11 mouse cellular contexts compared by ENCODE assay signal in genomic region chr4:32508572-32508971, GRCm38 (mm10).
A peak's percentile ranks its signal among the peaks of the same experiment; 100 is the strongest.
DNase-seq lines count a peak whose midpoint lies in the region; ATAC-seq and TF ChIP-seq lines count a peak whose summit lies in the region.
"Had no signal": no experiment of that assay in that cellular context is flagged by ENCODE, and none has a peak within 500 bp of the region (broad histone marks: within the 10 kb centered on the region; RNA-seq: fewer than 3 reads in every experiment).

No protein-coding gene starts in this region.

- no peaks in the 10 kb centered on the region for H3K27me3 ChIP-seq in heart, embryonic 13.5 days (replicated peaks)
- no peaks in the 10 kb centered on the region for H3K27me3 ChIP-seq in hindbrain, postnatal 0 days (ENCODE audit: insufficient read depth, low read length)

- intact Hi-C loops in heart, postnatal 25 days (cut with DNase I) = loop anchor here (5.0 kb wide), 1 partner anchor 171 kb away; no protein-coding TSS in a partner anchor

- ATAC-seq in heart, embryonic 13.5 days (ENCODE audit: extremely low read depth, insufficient number of reproducible peaks, low FRiP score, low TSS enrichment) = no peak
- ATAC-seq in hindbrain, postnatal 0 days = 0 out of 2 replicates have a peak, but pooled peaks have one; percentile 34

- no peaks in the 10 kb centered on the region for H3K9me3 ChIP-seq in heart, embryonic 13.5 days
- H3K9me3 ChIP-seq in hindbrain, postnatal 0 days (ENCODE audit: low read length) = no peaks in the 10 kb centered on the region

- no peak overlapping the region for H3K4me3 ChIP-seq in heart, embryonic 13.5 days
- no peak overlapping the region for H3K4me3 ChIP-seq in hindbrain, postnatal 0 days (ENCODE audit: low read length)
- H3K4me3 ChIP-seq: myocyte had no signal

- no peak for DNase-seq in heart, postnatal 25 days (ENCODE audit: low spot score)
- peak; percentile 47 for DNase-seq in Muller cell, postnatal 12 days (ENCODE audit: inconsistent ontology term)
- peak; percentile 76 for DNase-seq in fat pad, adult 2 months (ENCODE audit: extremely low read depth, low read depth, low spot score)
- DNase-seq in hindbrain, postnatal 0 days (ENCODE audit: low spot score) = peak; percentile 49
- no peak for DNase-seq in B cell, adult 2 months
- DNase-seq in gastrocnemius, postnatal 10 days = no peak
- DNase-seq in right cerebral cortex, postnatal 4 days = no peak
- DNase-seq: thymus, postnatal 4 days had no signal

- peak overlapping the region; percentile 35; the same call in 1 of the 2 replicates for H3K4me2 ChIP-seq in heart, embryonic 13.5 days
- H3K4me2 ChIP-seq in hindbrain, postnatal 0 days (ENCODE audit: low read depth, low read length) = no peak overlapping the region

- H3K36me3 ChIP-seq in heart, embryonic 13.5 days = no peaks in the 10 kb centered on the region
- H3K36me3 ChIP-seq in hindbrain, postnatal 0 days (ENCODE audit: insufficient read depth, low read length) = no peaks in the 10 kb centered on the region

- WGBS in heart, embryonic 13.5 days = 46% methylated on average over 2 of the region's 2 CpGs
- WGBS in hindbrain, postnatal 0 days = 6% methylated on average over 2 of the region's 2 CpGs

- no peak; the same call in 1 of the 2 replicates for TF ChIP-seq CTCF in hindbrain, postnatal 0 days (IDR thresholded peaks at IDR 0.05; ENCODE audit: low read depth)

- peak overlapping the region; percentile 87 for H3K27ac ChIP-seq in heart, embryonic 13.5 days (replicated peaks)
- peak overlapping the region; percentile 64 for H3K27ac ChIP-seq in hindbrain, postnatal 0 days
- H3K27ac ChIP-seq: liver, embryonic 14.5 days had no signal

- H3K9ac ChIP-seq in heart, embryonic 13.5 days = peak overlapping the region; percentile 44
- H3K9ac ChIP-seq in hindbrain, postnatal 0 days (replicated peaks; ENCODE audit: low read length) = no peak overlapping the region
- H3K9ac ChIP-seq: liver, embryonic 14.5 days had no signal

- peaks cover 62% of the 10 kb centered on the region for H3K4me1 ChIP-seq in heart, embryonic 13.5 days
- H3K4me1 ChIP-seq in hindbrain, postnatal 0 days (ENCODE audit: insufficient read depth, low read length) = peaks cover 23% of the 10 kb centered on the region

Comparison
In these comparisons a context has a peak if more than half of its experiments do, and no peak if none do; other contexts are left out.
1. DNase-seq: peak in Muller cell, postnatal 12 days (single experiment), fat pad, adult 2 months (single experiment) and hindbrain, postnatal 0 days (single experiment); none in heart, postnatal 25 days (single experiment), B cell, adult 2 months (0 of 2), gastrocnemius, postnatal 10 days (single experiment) and right cerebral cortex, postnatal 4 days (single experiment).